Mouse (Mus musculus) liver, embryonic 13.5 days (tissue): ENCODE results near the gene Zc3h12b. TPM values are rescaled to one million over a fixed set of nuclear protein-coding genes. Genes with fewer than 3 reads are reported as not detected.

Experiments used
- polyA plus RNA-seq: library from polyadenylated mRNA; unstranded; fragments of >200 nt; fragmentation: Nextera tagmentation; extraction: Ambion mirVana; gene quantifications from 2 replicates; pipeline ENCODE4 v1.2.1, GENCODE M21; 2015

Zc3h12b gene
- polyA plus RNA-seq, 1 experiment from 2014 or later, result 0.17 TPM

Other genes starting within 250 kb of the Zc3h12b start
- gene Asb12, start 153.7 kb upstream of the Zc3h12b start, polyA plus RNA-seq, result not detected in 2 replicates
- not detected in 2 replicates for gene Pfn5, start 153.6 kb upstream of the Zc3h12b start, polyA plus RNA-seq
- 2.3 and 3.1 TPM in 2 replicates for gene Zc4h2, start 53.2 kb upstream of the Zc3h12b start, polyA plus RNA-seq
- 42.1 and 46.8 TPM in 2 replicates for gene Las1l, start 245.3 kb downstream of the Zc3h12b start, polyA plus RNA-seq